Mouse (Mus musculus) lung, embryonic 15.5 days (tissue): ENCODE measurements around the gene Eif3k. TPM values are rescaled to one million over a fixed set of nuclear protein-coding genes. Genes with fewer than 3 reads are reported as not detected.

Source experiments
- ATAC-seq: fragments of 200-750 bp; cut with Nextera tagmentation; 2 replicates; pipeline ENCODE4 v1.8.0; 2017; ENCODE audit warnings: moderate number of reproducible peaks, borderline replicate concordance; ENCODE audit not compliant: low FRiP score, low TSS enrichment; ENCODE audit errors: extremely low read depth
- H3K27ac ChIP-seq: fragments of 300-500 bp; sonication (generic); 2 replicates; pipeline ENCODE4 v1.5.1; 2015; ENCODE audit warnings: moderate library complexity, mild to moderate bottlenecking, inconsistent platforms
- H3K27me3 ChIP-seq: fragments of 300-500 bp; sonication (generic); 2 replicates; pipeline ENCODE4 v1.6.1; 2015; ENCODE audit warnings: inconsistent platforms
- H3K36me3 ChIP-seq: fragments of 300-500 bp; sonication (generic); 2 replicates; pipeline ENCODE4 v1.6.1; 2015; ENCODE audit warnings: inconsistent platforms
- H3K4me1 ChIP-seq: fragments of 300-500 bp; sonication (generic); 2 replicates; pipeline ENCODE4 v1.6.1; 2015; ENCODE audit warnings: inconsistent platforms
- H3K4me2 ChIP-seq: fragments of 300-500 bp; sonication (generic); 2 replicates; pipeline ENCODE4 v1.6.1; 2015; ENCODE audit warnings: inconsistent platforms, mild to moderate bottlenecking, moderate library complexity
- H3K4me3 ChIP-seq: fragments of 300-500 bp; sonication (generic); 2 replicates; pipeline ENCODE4 v1.5.1; 2015; ENCODE audit warnings: mild to moderate bottlenecking, inconsistent platforms
- H3K9ac ChIP-seq: fragments of 300-500 bp; sonication (generic); 2 replicates; pipeline ENCODE4 v1.6.1; 2015; ENCODE audit warnings: inconsistent platforms
- H3K9me3 ChIP-seq: fragments of 300-500 bp; sonication (generic); 2 replicates; pipeline ENCODE4 v1.6.1; 2016; ENCODE audit warnings: inconsistent platforms
- WGBS: fragments of 180-500 bp; shearing (Covaris S2); methylation state at CpG from one replicate; pipeline ENCODE4 v1.1.7; 2015; 5-methylcytosine and 5-hydroxymethylcytosine counted together
- polyA plus RNA-seq: library from polyadenylated mRNA; unstranded; fragments of >200 nt; fragmentation: Nextera tagmentation; extraction: Ambion mirVana; gene quantifications from 2 replicates; pipeline ENCODE4 v1.2.1, GENCODE M21; 2015

The Eif3k gene
- polyA plus RNA-seq = 360 and 364 TPM in 2 replicates

- Histone ChIP-seq H3K9ac (peak within 1 kb of the TSS; percentile 69), H3K4me1 (peaks cover 23% of the 10 kb centered on the region), H3K36me3 (peaks cover 28% of the 10 kb centered on the region), H3K4me2 (peak within 1 kb of the TSS; percentile 92), H3K9me3 (no peaks in the 10 kb centered on the region), H3K4me3 (peak within 1 kb of the TSS; percentile 65), H3K27me3 (no peaks in the 10 kb centered on the region), H3K27ac (peak within 1 kb of the TSS; percentile 81)
- under 1% methylated on average over 36 of the region's 36 CpGs for WGBS
- peak; percentile 95 for ATAC-seq
Measured at GRCm38 (mm10) chr7:28981651-28982273, at the start of gene Eif3k, which contains the start of gene Map4k1. Gene Eif3k, minus strand, starts transcription at chr7:28981864. Gene Map4k1, plus strand, starts transcription at chr7:28982050.

GRCm38 (mm10) chr7:29029690-29030656 is 48.3 kb upstream of the Eif3k start:
- H3K27me3 ChIP-seq = no peaks in the 10 kb centered on the region
- ATAC-seq = no peak
- H3K9ac ChIP-seq = no peak overlapping the region
- WGBS = 82% methylated on average over 14 of the region's 14 CpGs
- no peak overlapping the region for H3K27ac ChIP-seq
- no peaks in the 10 kb centered on the region for H3K4me1 ChIP-seq
- H3K36me3 ChIP-seq = no peaks in the 10 kb centered on the region
- H3K4me2 ChIP-seq = no peak overlapping the region
- H3K4me3 ChIP-seq = no peak overlapping the region
- no peaks in the 10 kb centered on the region for H3K9me3 ChIP-seq

GRCm38 (mm10) chr7:29028761-29029160 is 47.1 kb upstream of the Eif3k start:
- no peaks in the 10 kb centered on the region for H3K9me3 ChIP-seq
- H3K4me3 ChIP-seq = no peak overlapping the region
- no peaks in the 10 kb centered on the region for H3K27me3 ChIP-seq
- H3K4me1 ChIP-seq = no peaks in the 10 kb centered on the region
- ATAC-seq = no peak
- H3K27ac ChIP-seq = no peak overlapping the region
- H3K9ac ChIP-seq = no peak overlapping the region
- WGBS = 73% methylated on average over 6 of the region's 6 CpGs
- H3K36me3 ChIP-seq = no peaks in the 10 kb centered on the region
- H3K4me2 ChIP-seq = no peak overlapping the region

GRCm38 (mm10) chr7:29026811-29027210 is 45.1 kb upstream of the Eif3k start:
- Histone ChIP-seq H3K9ac (no peak overlapping the region), H3K4me2 (no peak overlapping the region), H3K4me3 (no peak overlapping the region), H3K27me3 (no peaks in the 10 kb centered on the region), H3K36me3 (no peaks in the 10 kb centered on the region), H3K9me3 (no peaks in the 10 kb centered on the region), H3K4me1 (no peaks in the 10 kb centered on the region), H3K27ac (no peak overlapping the region)
- 59% methylated on average over 4 of the region's 4 CpGs for WGBS
- ATAC-seq = no peak

GRCm38 (mm10) chr7:29026195-29026594 is 44.5 kb upstream of the Eif3k start:
- Histone ChIP-seq H3K4me3 (no peak overlapping the region), H3K36me3 (no peaks in the 10 kb centered on the region), H3K9me3 (no peaks in the 10 kb centered on the region), H3K4me1 (no peaks in the 10 kb centered on the region), H3K27ac (no peak overlapping the region), H3K27me3 (peaks cover 2% of the 10 kb centered on the region; the same call in 1 of the 2 replicates), H3K4me2 (no peak overlapping the region), H3K9ac (no peak overlapping the region)
- ATAC-seq = no peak
- WGBS = 82% methylated on average over 5 of the region's 5 CpGs

- Histone ChIP-seq H3K9ac (no peak overlapping the region), H3K4me3 (no peak overlapping the region), H3K4me2 (no peak overlapping the region), H3K9me3 (no peaks in the 10 kb centered on the region), H3K4me1 (no peaks in the 10 kb centered on the region), H3K27ac (no peak overlapping the region), H3K36me3 (no peaks in the 10 kb centered on the region), H3K27me3 (peaks cover 8% of the 10 kb centered on the region)
- 76% methylated on average over 7 of the region's 7 CpGs for WGBS
- ATAC-seq = no peak
Measured at GRCm38 (mm10) chr7:29025566-29025965, 43.9 kb upstream of the Eif3k start.

- H3K27ac ChIP-seq = no peak overlapping the region
- no peak for ATAC-seq
- peaks cover 29% of the 10 kb centered on the region for H3K27me3 ChIP-seq
- H3K36me3 ChIP-seq = no peaks in the 10 kb centered on the region
- H3K4me3 ChIP-seq = no peak overlapping the region
- 84% methylated on average over 8 of the region's 8 CpGs for WGBS
- peaks cover 8% of the 10 kb centered on the region; the same call in 1 of the 2 replicates for H3K4me1 ChIP-seq
- H3K9me3 ChIP-seq = no peaks in the 10 kb centered on the region
- H3K9ac ChIP-seq = no peak overlapping the region
- no peak overlapping the region for H3K4me2 ChIP-seq
Measured at GRCm38 (mm10) chr7:29023514-29023913, 41.9 kb upstream of the Eif3k start.

GRCm38 (mm10) chr7:29022479-29022878 is 40.8 kb upstream of the Eif3k start:
- Histone ChIP-seq H3K4me2 (no peak overlapping the region), H3K27me3 (peaks cover 39% of the 10 kb centered on the region), H3K4me1 (peaks cover 8% of the 10 kb centered on the region; the same call in 1 of the 2 replicates), H3K36me3 (no peaks in the 10 kb centered on the region), H3K9ac (no peak overlapping the region), H3K27ac (no peak overlapping the region), H3K4me3 (no peak overlapping the region), H3K9me3 (no peaks in the 10 kb centered on the region)
- 85% methylated on average over 8 of the region's 8 CpGs for WGBS
- no peak for ATAC-seq

GRCm38 (mm10) chr7:29019447-29020220 is 38.0 kb upstream of the Eif3k start:
- Histone ChIP-seq H3K4me3 (peak overlapping the region; percentile 40), H3K36me3 (no peaks in the 10 kb centered on the region), H3K27ac (no peak overlapping the region), H3K4me1 (peaks cover 8% of the 10 kb centered on the region; the same call in 1 of the 2 replicates), H3K27me3 (peaks cover 41% of the 10 kb centered on the region), H3K9me3 (no peaks in the 10 kb centered on the region), H3K4me2 (peak overlapping the region; percentile 80), H3K9ac (peak overlapping the region; percentile 6; the same call in 1 of the 2 replicates)
- no peak for ATAC-seq
- WGBS = 3% methylated on average over 85 of the region's 88 CpGs

GRCm38 (mm10) chr7:29017222-29017621 is 35.6 kb upstream of the Eif3k start:
- H3K27me3 ChIP-seq = peaks cover 41% of the 10 kb centered on the region
- H3K9ac ChIP-seq = no peak overlapping the region
- no peak overlapping the region for H3K27ac ChIP-seq
- H3K4me2 ChIP-seq = no peak overlapping the region
- H3K4me1 ChIP-seq = peaks cover 8% of the 10 kb centered on the region; the same call in 1 of the 2 replicates
- H3K9me3 ChIP-seq = no peaks in the 10 kb centered on the region
- 75% methylated on average over 7 of the region's 7 CpGs for WGBS
- no peak overlapping the region for H3K4me3 ChIP-seq
- ATAC-seq = no peak
- H3K36me3 ChIP-seq = no peaks in the 10 kb centered on the region

GRCm38 (mm10) chr7:29016440-29016839 is 34.8 kb upstream of the Eif3k start:
- no peaks in the 10 kb centered on the region for H3K9me3 ChIP-seq
- H3K4me3 ChIP-seq = no peak overlapping the region
- H3K4me2 ChIP-seq = no peak overlapping the region
- H3K4me1 ChIP-seq = peaks cover 8% of the 10 kb centered on the region; the same call in 1 of the 2 replicates
- ATAC-seq = no peak
- no peak overlapping the region for H3K27ac ChIP-seq
- peaks cover 41% of the 10 kb centered on the region for H3K27me3 ChIP-seq
- 73% methylated on average over 7 of the region's 7 CpGs for WGBS
- H3K9ac ChIP-seq = no peak overlapping the region
- no peaks in the 10 kb centered on the region for H3K36me3 ChIP-seq
